Mouse (Mus musculus) forebrain, embryonic 14.5 days (tissue): ENCODE data around the gene Cfap44. TPM values are rescaled to one million over a fixed set of nuclear protein-coding genes. Genes with fewer than 3 reads are reported as not detected.
"Not testable (repeated sequence)": the region's sequence is repeated elsewhere in the genome, so short reads cannot be mapped to it uniquely, and the experiment has no call there.

Source experiments
- ATAC-seq: fragments of 200-750 bp; cut with Nextera tagmentation; 2 replicates; pipeline ENCODE4 v1.8.0; 2017; ENCODE audit warnings: mild to moderate bottlenecking, moderate library complexity
- DNase-seq: peaks from one replicate; pipeline ENCODE4 v3.0.0-alpha.2; 2015; ENCODE audit warnings: low spot score
- H3K27ac ChIP-seq: fragments of 300-500 bp; sonication (generic); 2 replicates; pipeline ENCODE4 v1.5.1; 2014; ENCODE audit warnings: low read depth, mild to moderate bottlenecking, control low read depth, low read length, moderate library complexity
- H3K27me3 ChIP-seq: fragments of 300-500 bp; sonication (generic); replicated peaks from 2 replicates; pipeline ENCODE4 v1.6.1; 2014; ENCODE audit warnings: low read length, control low read depth, mixed read lengths; ENCODE audit not compliant: control insufficient read depth, insufficient read depth
- H3K36me3 ChIP-seq: fragments of 300-500 bp; sonication (generic); 2 replicates; pipeline ENCODE4 v1.6.1; 2014; ENCODE audit warnings: low read length, control low read depth; ENCODE audit not compliant: control insufficient read depth, insufficient read depth
- H3K4me1 ChIP-seq: fragments of 300-500 bp; sonication (generic); 2 replicates; pipeline ENCODE4 v1.6.1; 2014; ENCODE audit warnings: antibody characterized with exemption, low read length, control low read depth; ENCODE audit not compliant: control insufficient read depth, insufficient read depth
- H3K4me2 ChIP-seq: fragments of 300-500 bp; sonication (generic); 2 replicates; pipeline ENCODE4 v1.6.1; 2014; ENCODE audit warnings: mild to moderate bottlenecking, control low read depth, low read length
- H3K4me3 ChIP-seq: fragments of 300-500 bp; sonication (generic); 2 replicates; pipeline ENCODE4 v1.5.1; 2014; ENCODE audit warnings: low read depth, low read length, control low read depth
- H3K9ac ChIP-seq: fragments of 300-500 bp; sonication (generic); 2 replicates; pipeline ENCODE4 v1.6.1; 2014; ENCODE audit warnings: mild to moderate bottlenecking, low read length, control low read depth, moderate library complexity
- H3K9me3 ChIP-seq: fragments of 300-500 bp; sonication (generic); replicated peaks from 2 replicates; pipeline ENCODE4 v1.6.1; 2016; ENCODE audit warnings: low read length, control low read depth, mixed read lengths; ENCODE audit not compliant: control insufficient read depth
- WGBS: fragments of 180-500 bp; shearing (Covaris S2); extraction: QIAGEN DNeasy Blood & Tissue Kit; methylation state at CpG from one replicate; pipeline ENCODE4 v1.1.7; 2014; 5-methylcytosine and 5-hydroxymethylcytosine counted together
- polyA plus RNA-seq: library from polyadenylated mRNA; unstranded; fragments of >200 nt; fragmentation: Nextera tagmentation; extraction: Ambion mirVana; gene quantifications from 2 replicates; pipeline ENCODE4 v1.2.1, GENCODE M21; 2014

The Cfap44 gene
- polyA plus RNA-seq, 1 experiment from 2014 or later = 2.4 TPM

DNA sequence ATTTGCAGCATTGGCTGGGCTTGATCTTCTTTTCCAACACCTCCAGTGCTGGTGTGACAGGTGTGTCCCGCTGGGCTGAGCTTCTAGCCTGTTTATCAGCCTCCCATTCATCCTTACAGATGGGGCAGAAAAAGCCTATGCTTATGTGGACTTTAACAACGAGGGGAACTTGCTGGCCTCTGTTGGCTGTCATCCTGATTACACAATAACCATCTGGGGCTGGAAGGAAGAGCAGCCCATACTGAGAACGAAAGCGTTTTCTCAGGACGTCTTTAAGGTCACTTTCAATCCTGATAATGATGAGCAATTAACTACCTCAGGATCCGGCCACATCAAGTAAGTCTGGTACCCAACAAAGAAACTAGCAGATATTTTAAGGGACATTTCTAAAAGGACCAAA lies 15.6 kb downstream of the Cfap44 start:
- WGBS = 57% methylated on average over 6 of the region's 6 CpGs

GRCm38 (mm10) chr16:44417596-44417995 lies 23.0 kb downstream of the Cfap44 start:
- no peak overlapping the region for H3K9ac ChIP-seq
- H3K27me3 ChIP-seq = no peaks in the 10 kb centered on the region
- H3K4me2 ChIP-seq = no peak overlapping the region
- no peaks in the 10 kb centered on the region for H3K9me3 ChIP-seq
- ATAC-seq = no peak
- no peaks in the 10 kb centered on the region for H3K4me1 ChIP-seq
- DNase-seq = peak; percentile 8
- no peak overlapping the region for H3K27ac ChIP-seq
- no peak overlapping the region for H3K4me3 ChIP-seq
- 75% methylated on average over 8 of the region's 8 CpGs for WGBS
- no peaks in the 10 kb centered on the region for H3K36me3 ChIP-seq

More for the DNA sequence above, 15.6 kb downstream of the Cfap44 start:
- Histone ChIP-seq H3K9me3 (no peaks in the 10 kb centered on the region), H3K4me2 (no peak overlapping the region), H3K27me3 (no peaks in the 10 kb centered on the region), H3K9ac (no peak overlapping the region), H3K4me3 (no peak overlapping the region), H3K36me3 (no peaks in the 10 kb centered on the region), H3K4me1 (no peaks in the 10 kb centered on the region), H3K27ac (no peak overlapping the region)
- DNase-seq (no peak), ATAC-seq (no peak)

DNA sequence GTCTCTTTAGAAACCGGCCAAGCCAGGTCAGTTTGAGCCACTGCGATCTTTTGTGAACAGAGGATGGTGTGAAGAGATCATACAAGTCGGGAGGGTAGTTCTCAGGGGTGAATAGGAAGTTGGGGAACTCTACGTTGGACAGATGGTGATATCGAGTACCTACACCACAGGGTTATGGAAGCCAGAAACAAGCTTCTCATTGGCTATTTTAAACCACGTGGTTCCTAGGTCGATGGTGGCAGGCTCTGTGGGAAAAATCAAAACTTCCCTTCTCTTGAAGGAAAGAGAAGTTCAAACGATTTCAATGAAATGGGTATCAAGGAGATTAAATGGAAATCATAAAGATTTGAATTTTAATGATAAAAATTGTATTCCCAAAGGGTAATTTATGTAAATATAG lies 27.1 kb downstream of the Cfap44 start:
- Histone ChIP-seq H3K27ac (no peak overlapping the region), H3K9ac (no peak overlapping the region), H3K27me3 (no peaks in the 10 kb centered on the region), H3K4me1 (no peaks in the 10 kb centered on the region; the same call in 1 of the 2 replicates), H3K9me3 (no peaks in the 10 kb centered on the region), H3K4me3 (no peak overlapping the region), H3K4me2 (no peak overlapping the region), H3K36me3 (no peaks in the 10 kb centered on the region)
- DNase-seq (no peak), ATAC-seq (no peak)
- 88% methylated on average over 8 of the region's 8 CpGs for whole genome bisulfite sequencing

GRCm38 (mm10) chr16:44423499-44423898 lies 28.9 kb downstream of the Cfap44 start:
- Histone ChIP-seq H3K4me2 (no peak overlapping the region), H3K27me3 (no peaks in the 10 kb centered on the region), H3K4me1 (no peaks in the 10 kb centered on the region; the same call in 1 of the 2 replicates), H3K9me3 (no peaks in the 10 kb centered on the region), H3K9ac (no peak overlapping the region), H3K4me3 (no peak overlapping the region), H3K27ac (no peak overlapping the region), H3K36me3 (no peaks in the 10 kb centered on the region)
- ATAC-seq = no peak
- 40% methylated on average over 3 of the region's 3 CpGs for WGBS
- peak; percentile 61 for DNase-seq

DNA sequence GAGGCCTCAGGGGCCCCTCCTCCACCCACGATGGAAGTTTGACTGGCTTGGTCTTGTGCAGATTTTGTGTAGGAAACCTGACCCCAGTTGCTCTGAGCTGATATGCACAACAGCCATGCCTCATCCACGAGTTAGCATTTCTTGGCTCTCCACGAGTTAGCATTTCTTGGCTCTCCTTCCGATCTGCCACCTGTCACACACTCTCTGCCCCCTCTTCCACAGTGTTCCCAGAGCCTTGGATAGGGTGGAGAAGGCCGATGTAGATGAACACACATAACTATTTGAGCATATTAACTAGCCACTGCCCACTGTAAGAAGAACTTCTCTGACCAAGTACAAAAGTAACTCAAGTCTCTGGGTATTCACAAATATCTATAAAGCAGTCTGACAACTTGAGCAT lies 33.9 kb downstream of the Cfap44 start:
- H3K4me3 ChIP-seq = no peak overlapping the region
- H3K27me3 ChIP-seq = no peaks in the 10 kb centered on the region
- 79% methylated on average over 5 of the region's 5 CpGs for WGBS
- ATAC-seq (no peak), DNase-seq (no peak)
- no peaks in the 10 kb centered on the region for H3K36me3 ChIP-seq
- no peaks in the 10 kb centered on the region; the same call in 1 of the 2 replicates for H3K4me1 ChIP-seq
- no peak overlapping the region for H3K27ac ChIP-seq
- H3K9me3 ChIP-seq = no peaks in the 10 kb centered on the region
- no peak overlapping the region for H3K9ac ChIP-seq
- H3K4me2 ChIP-seq = no peak overlapping the region

DNA sequence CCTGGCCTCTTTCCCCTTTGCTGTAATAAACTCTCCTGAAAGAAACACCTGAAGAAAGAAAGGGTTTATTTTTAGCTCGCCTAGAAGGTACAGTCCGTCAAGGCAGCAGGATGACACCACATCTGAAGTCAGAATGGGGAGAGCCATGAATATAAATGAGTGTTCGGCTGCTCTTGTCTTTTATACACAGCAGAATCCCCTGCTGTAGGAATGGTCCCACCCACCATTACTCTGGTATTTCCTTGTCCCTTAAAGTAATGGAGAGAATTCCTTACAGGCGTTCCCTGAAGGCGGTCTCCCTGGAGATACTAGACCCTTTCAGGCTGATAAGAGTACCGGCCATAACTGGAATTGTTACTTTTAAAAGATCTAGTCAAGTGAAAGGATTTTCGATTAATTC lies 35.4 kb downstream of the Cfap44 start:
- Histone ChIP-seq H3K4me3 (no peak overlapping the region), H3K4me2 (no peak overlapping the region), H3K9me3 (no peaks in the 10 kb centered on the region), H3K36me3 (no peaks in the 10 kb centered on the region), H3K9ac (no peak overlapping the region), H3K27ac (no peak overlapping the region), H3K27me3 (no peaks in the 10 kb centered on the region), H3K4me1 (no peaks in the 10 kb centered on the region)
- ATAC-seq (peak; percentile 54; the same call in 1 of the 2 replicates), DNase-seq (peak; percentile 56)
- WGBS = 34% methylated on average over 7 of the region's 7 CpGs

GRCm38 (mm10) chr16:44434931-44435330 lies 40.3 kb downstream of the Cfap44 start:
- Histone ChIP-seq H3K9ac (no peak overlapping the region), H3K9me3 (no peaks in the 10 kb centered on the region), H3K4me3 (no peak overlapping the region), H3K4me2 (no peak overlapping the region), H3K36me3 (no peaks in the 10 kb centered on the region), H3K27ac (no peak overlapping the region), H3K27me3 (no peaks in the 10 kb centered on the region), H3K4me1 (no peaks in the 10 kb centered on the region)
- 89% methylated on average over 7 of the region's 7 CpGs for whole genome bisulfite sequencing
- no peak for ATAC-seq
- no peak for DNase-seq

DNA sequence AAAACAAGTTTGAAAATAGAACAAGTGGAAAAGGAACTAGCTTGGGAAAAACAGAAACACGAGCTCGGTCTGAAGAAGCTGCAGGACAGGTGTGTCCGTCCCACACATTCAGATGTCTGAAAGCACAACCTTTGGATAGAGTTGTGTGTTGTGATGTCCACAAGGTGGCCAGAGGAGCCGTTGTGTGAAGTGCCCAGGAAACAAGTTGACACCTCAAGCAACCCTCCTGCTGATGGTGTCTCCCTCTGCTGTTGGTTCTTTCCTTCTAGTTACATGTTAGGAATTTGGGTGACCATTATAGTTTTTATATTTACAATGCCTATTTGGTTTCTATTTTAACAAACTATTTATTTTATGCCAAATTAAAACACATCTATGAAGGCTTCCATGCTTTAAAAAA lies 40.9 kb downstream of the Cfap44 start:
- Histone ChIP-seq H3K36me3 (no peaks in the 10 kb centered on the region), H3K27ac (no peak overlapping the region), H3K4me3 (no peak overlapping the region), H3K4me1 (no peaks in the 10 kb centered on the region), H3K27me3 (no peaks in the 10 kb centered on the region), H3K9me3 (no peaks in the 10 kb centered on the region), H3K9ac (no peak overlapping the region), H3K4me2 (no peak overlapping the region)
- 71% methylated on average over 4 of the region's 4 CpGs for WGBS
- ATAC-seq (no peak), DNase-seq (no peak)

DNA sequence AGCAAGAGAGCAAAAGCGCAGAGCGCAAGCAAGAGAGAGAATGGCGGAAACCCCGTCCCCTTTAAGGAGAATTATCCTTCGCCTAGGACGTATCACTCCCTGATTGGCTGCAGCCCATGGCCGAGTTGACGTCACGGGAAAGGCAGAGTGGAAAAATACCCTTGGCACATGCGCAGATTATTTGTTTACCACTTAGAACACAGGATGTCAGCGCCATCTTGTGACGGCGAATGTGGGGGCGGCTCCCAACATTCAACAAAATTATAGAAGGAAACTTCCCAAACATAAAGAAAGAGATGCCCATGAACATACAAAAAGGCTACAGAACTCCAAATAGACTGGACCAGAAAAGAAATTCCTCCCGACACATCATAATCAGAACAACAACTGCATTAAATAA lies 47.3 kb downstream of the Cfap44 start:
- H3K27ac ChIP-seq, H3K4me2 ChIP-seq, H3K4me1 ChIP-seq, H3K9me3 ChIP-seq, H3K36me3 ChIP-seq, DNase-seq, H3K9ac ChIP-seq, ATAC-seq, H3K4me3 ChIP-seq, H3K27me3 ChIP-seq: not testable (repeated sequence)
- 96% methylated on average over 15 of the region's 15 CpGs for WGBS
